Comparison of ENCODE assay signal across 23 mouse cellular contexts in the genomic region with DNA sequence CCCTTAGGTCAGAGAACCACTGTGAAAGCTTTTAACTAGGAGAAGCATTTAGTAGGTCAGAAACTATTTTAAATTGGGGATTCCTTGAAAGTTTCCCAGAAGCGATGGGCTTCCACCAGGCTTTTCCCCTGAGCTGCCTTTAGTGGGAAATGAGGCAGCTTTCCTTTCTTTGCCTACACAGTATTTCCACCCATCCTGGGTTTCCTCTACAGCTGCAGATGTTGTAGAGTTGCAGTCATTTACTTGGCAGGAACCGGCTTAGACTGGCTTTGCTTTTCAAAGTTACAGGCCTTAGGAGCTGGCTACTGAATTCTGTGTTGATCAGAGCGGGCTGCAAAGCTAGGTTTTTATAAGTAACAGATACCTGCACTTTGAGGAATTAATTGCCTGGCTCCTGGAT. TPM values are rescaled to one million over a fixed set of nuclear protein-coding genes. Genes with fewer than 3 reads are reported as not detected.
DNase-seq lines count a peak whose midpoint lies in the region; TF ChIP-seq lines count a peak whose summit lies in the region.
"Not testable (repeated sequence)": the region's sequence is repeated elsewhere in the genome, so short reads cannot be mapped to it uniquely, and the experiment has no call there.
"Had no signal": no experiment of that assay in that cellular context is flagged by ENCODE, and none has a peak within 500 bp of the region (broad histone marks: within the 10 kb centered on the region; RNA-seq: fewer than 3 reads in every experiment).

No protein-coding gene starts in this region.

- H3K4me3 ChIP-seq in gastrocnemius, adult 2 months, result not testable (repeated sequence)

- not testable (repeated sequence) for H3K27ac ChIP-seq in gastrocnemius, adult 2 months

- DNase-seq in cerebellum, adult 8-10 months, result peak; percentile 0
- peak; percentile 9 for DNase-seq in gastrocnemius, adult 2 months
- peak; percentile 15 for DNase-seq in heart, adult 18-20 months
- peak; percentile 39 for DNase-seq in heart, postnatal 4 days
- peak; percentile 1 for DNase-seq in kidney, postnatal 4 days
- DNase-seq in left cerebral cortex, postnatal 14 days (ENCODE audit: low spot score in 2 of 2), result peak; percentile 7 to 8
- DNase-seq in right cerebral cortex, postnatal 25 days, result peak; percentile 6
- DNase-seq in urinary bladder, adult 2 months (ENCODE audit: low spot score), result peak; percentile 21

- intact Hi-C loops in gastrocnemius, adult 2 months (cut with DNase I); left cerebral cortex, postnatal 14 days (cut with DNase I): not testable (repeated sequence)

- TF ChIP-seq CTCF in gastrocnemius, adult 2 months (IDR thresholded peaks at IDR 0.05), result not testable (repeated sequence)

RNA-seq across cellular contexts. Expression of a gene that starts 5.7 kb away (rescaled TPM):
- not detected for total RNA-seq in gastrocnemius, adult 2 months (2021)
- total RNA-seq in heart, adult 18-20 months (2021), result not detected
- not detected for total RNA-seq in heart, postnatal 4 days (2021)
- not detected for total RNA-seq in left cerebral cortex, postnatal 14 days (2021)
- not detected in 2 replicates for polyA plus RNA-seq in urinary bladder, adult 2 months (2012; rRNA removed)
- total RNA-seq: ES-E14; layer of hippocampus, postnatal 14 days; megakaryocyte progenitor cell, adult 5-6 weeks had no signal
- polyA plus RNA-seq: embryonic facial prominence, embryonic 15.5 days; forebrain, embryonic 10.5 days; heart, embryonic 13.5 days; hindbrain, embryonic 12.5 days; inflammation-experienced regulatory T-cells, adult 6 months; kidney, embryonic 16.5 days; limb, embryonic 12.5 days; liver, embryonic 13.5 days; lung, embryonic 15.5 days; midbrain, embryonic 13.5 days; stomach, embryonic 14.5 days; thymus, postnatal 0 days had no signal

RNA-seq across cellular contexts. Expression of a gene that starts 25.7 kb away (rescaled TPM):
- total RNA-seq in gastrocnemius, adult 2 months (2021), result under 1 TPM in 1 of 2 experiments, not detected in 1; 0.20 TPM
- total RNA-seq in heart, adult 18-20 months (2021), result under 1 TPM in 1 of 2 experiments, not detected in 1; 0.30 TPM
- total RNA-seq in heart, postnatal 4 days (2021), result under 1 TPM; 0.34 to 0.43 TPM
- 1 to 10 TPM in 1 of 2 experiments, under 1 TPM in 1; 0.70 to 1.1 TPM for total RNA-seq in left cerebral cortex, postnatal 14 days (2021)
- 16.7 and 21.8 TPM in 2 replicates for polyA plus RNA-seq in urinary bladder, adult 2 months (2012; rRNA removed)
